Mouse (Mus musculus): ENCODE measurements around the gene Gmfg. TPM values are rescaled to one million over a fixed set of nuclear protein-coding genes. Genes with fewer than 3 reads are reported as not detected.

The Gmfg gene
- polyA plus RNA-seq (2016; fragmentation: Nextera tagmentation; extraction: Ambion mirVana) = 6.3 TPM in 2 replicates

GRCm38 (mm10) chr7:28436932-28437570, at the start of gene Gmfg:
TSS of gene Gmfg (plus strand) at chr7:28437447.
- Histone ChIP-seq H3K27ac (replicated peaks) (peak within 1 kb of the TSS; percentile 64), H3K4me1 (peaks cover 32% of the 10 kb centered on the region), H3K4me2 (replicated peaks) (peak within 1 kb of the TSS; percentile 62), H3K36me3 (0 out of 2 replicates have a peak, but pooled peaks cover 7% of the 10 kb centered on the region), H3K9me3 (no peaks in the 10 kb centered on the region), H3K9ac (replicated peaks) (peak within 1 kb of the TSS; percentile 55), H3K4me3 (peak within 1 kb of the TSS; percentile 88), H3K27me3 (no peaks in the 10 kb centered on the region)
- WGBS = 2% methylated on average over 16 of the region's 16 CpGs
- ATAC-seq (ENCODE audit: low FRiP score, low read depth) = no peak; the same call in none of the 2 replicates

GRCm38 (mm10) chr7:28390331-28390730, 46.9 kb upstream of the Gmfg start:
- H3K36me3 ChIP-seq = peaks cover 47% of the 10 kb centered on the region
- no peak overlapping the region for H3K4me3 ChIP-seq
- no peak for ATAC-seq (ENCODE audit: low FRiP score, low read depth)
- no peak overlapping the region for H3K27ac ChIP-seq (replicated peaks)
- H3K9ac ChIP-seq (replicated peaks) = no peak overlapping the region
- no peaks in the 10 kb centered on the region for H3K9me3 ChIP-seq
- no peak overlapping the region for H3K4me2 ChIP-seq (replicated peaks)
- 97% methylated on average over 3 of the region's 3 CpGs for WGBS
- no peaks in the 10 kb centered on the region for H3K27me3 ChIP-seq
- peaks cover 16% of the 10 kb centered on the region for H3K4me1 ChIP-seq

- Histone ChIP-seq H3K9me3 (no peaks in the 10 kb centered on the region), H3K36me3 (peaks cover 53% of the 10 kb centered on the region), H3K27me3 (no peaks in the 10 kb centered on the region), H3K4me2 (replicated peaks) (peak within 1 kb of the TSS; percentile 97), H3K27ac (replicated peaks) (peak within 1 kb of the TSS; percentile 80), H3K4me3 (peak within 1 kb of the TSS; percentile 94), H3K9ac (replicated peaks) (peak within 1 kb of the TSS; percentile 92), H3K4me1 (peaks cover 16% of the 10 kb centered on the region)
- WGBS = under 1% methylated on average over 58 of the region's 58 CpGs
- peak; percentile 99 for ATAC-seq (ENCODE audit: low FRiP score, low read depth)
Observed at GRCm38 (mm10) chr7:28392429-28393271, 44.6 kb upstream of the Gmfg start, which contains the start of the genes Med29 and Paf1. TSS of gene Med29 (minus strand) at chr7:28392708. TSS of gene Paf1 (plus strand) at chr7:28392951.

GRCm38 (mm10) chr7:28393272-28393951, 43.8 kb upstream of the Gmfg start:
- H3K9ac ChIP-seq (replicated peaks) = peak overlapping the region; percentile 92
- 7% methylated on average over 22 of the region's 22 CpGs for WGBS
- peak overlapping the region; percentile 80 for H3K27ac ChIP-seq (replicated peaks)
- H3K4me1 ChIP-seq = peaks cover 16% of the 10 kb centered on the region
- peak overlapping the region; percentile 97 for H3K4me2 ChIP-seq (replicated peaks)
- H3K9me3 ChIP-seq = no peaks in the 10 kb centered on the region
- ATAC-seq (ENCODE audit: low FRiP score, low read depth) = no peak
- H3K36me3 ChIP-seq = peaks cover 52% of the 10 kb centered on the region
- no peaks in the 10 kb centered on the region for H3K27me3 ChIP-seq
- peak overlapping the region; percentile 94 for H3K4me3 ChIP-seq

- no peaks in the 10 kb centered on the region for H3K9me3 ChIP-seq
- peaks cover 16% of the 10 kb centered on the region for H3K4me1 ChIP-seq
- peaks cover 51% of the 10 kb centered on the region for H3K36me3 ChIP-seq
- no peak overlapping the region for H3K4me2 ChIP-seq (replicated peaks)
- H3K27me3 ChIP-seq = no peaks in the 10 kb centered on the region
- 97% methylated on average over 4 of the region's 4 CpGs for WGBS
- H3K9ac ChIP-seq (replicated peaks) = no peak overlapping the region
- H3K4me3 ChIP-seq = no peak overlapping the region
- ATAC-seq (ENCODE audit: low FRiP score, low read depth) = no peak
- no peak overlapping the region for H3K27ac ChIP-seq (replicated peaks)
Observed at GRCm38 (mm10) chr7:28395425-28395824, 41.8 kb upstream of the Gmfg start.

- WGBS = 66% methylated on average over 3 of the region's 3 CpGs
- H3K27me3 ChIP-seq = no peaks in the 10 kb centered on the region
- peaks cover 75% of the 10 kb centered on the region for H3K36me3 ChIP-seq
- H3K27ac ChIP-seq (replicated peaks) = no peak overlapping the region
- no peak overlapping the region for H3K4me3 ChIP-seq
- H3K4me1 ChIP-seq = peaks cover 8% of the 10 kb centered on the region
- H3K9ac ChIP-seq (replicated peaks) = no peak overlapping the region
- ATAC-seq (ENCODE audit: low FRiP score, low read depth) = no peak
- H3K9me3 ChIP-seq = no peaks in the 10 kb centered on the region
- no peak overlapping the region for H3K4me2 ChIP-seq (replicated peaks)
Observed at GRCm38 (mm10) chr7:28398000-28398399, 39.2 kb upstream of the Gmfg start.

GRCm38 (mm10) chr7:28398696-28399340, 38.4 kb upstream of the Gmfg start:
- Histone ChIP-seq H3K4me2 (replicated peaks) (no peak overlapping the region), H3K36me3 (peaks cover 83% of the 10 kb centered on the region), H3K4me3 (no peak overlapping the region), H3K4me1 (peaks cover 2% of the 10 kb centered on the region), H3K9ac (replicated peaks) (no peak overlapping the region), H3K27me3 (no peaks in the 10 kb centered on the region), H3K27ac (replicated peaks) (no peak overlapping the region), H3K9me3 (no peaks in the 10 kb centered on the region)
- 91% methylated on average over 10 of the region's 10 CpGs for WGBS
- no peak for ATAC-seq (ENCODE audit: low FRiP score, low read depth)

GRCm38 (mm10) chr7:28401030-28401429, 36.2 kb upstream of the Gmfg start:
- Histone ChIP-seq H3K4me3 (no peak overlapping the region), H3K9ac (replicated peaks) (no peak overlapping the region), H3K4me1 (no peaks in the 10 kb centered on the region), H3K27me3 (no peaks in the 10 kb centered on the region), H3K4me2 (replicated peaks) (no peak overlapping the region), H3K27ac (replicated peaks) (no peak overlapping the region), H3K9me3 (no peaks in the 10 kb centered on the region), H3K36me3 (peaks cover 91% of the 10 kb centered on the region)
- no peak for ATAC-seq (ENCODE audit: low FRiP score, low read depth)
- 90% methylated on average over 1 of the region's 1 CpGs for WGBS

- H3K4me2 ChIP-seq (replicated peaks) = no peak overlapping the region
- no peaks in the 10 kb centered on the region for H3K9me3 ChIP-seq
- H3K4me3 ChIP-seq = no peak overlapping the region
- no peak for ATAC-seq (ENCODE audit: low FRiP score, low read depth)
- H3K27me3 ChIP-seq = no peaks in the 10 kb centered on the region
- H3K4me1 ChIP-seq = no peaks in the 10 kb centered on the region
- H3K27ac ChIP-seq (replicated peaks) = no peak overlapping the region
- H3K36me3 ChIP-seq = peaks cover 91% of the 10 kb centered on the region
- 83% methylated on average over 3 of the region's 3 CpGs for WGBS
- H3K9ac ChIP-seq (replicated peaks) = no peak overlapping the region
Observed at GRCm38 (mm10) chr7:28401942-28402341, 35.3 kb upstream of the Gmfg start.

GRCm38 (mm10) chr7:28410841-28411475, 26.3 kb upstream of the Gmfg start:
- Histone ChIP-seq H3K27me3 (no peaks in the 10 kb centered on the region), H3K4me3 (no peak overlapping the region), H3K9me3 (no peaks in the 10 kb centered on the region), H3K4me1 (no peaks in the 10 kb centered on the region), H3K27ac (replicated peaks) (no peak overlapping the region), H3K9ac (replicated peaks) (no peak overlapping the region), H3K36me3 (peaks cover 93% of the 10 kb centered on the region), H3K4me2 (replicated peaks) (no peak overlapping the region)
- no peak for ATAC-seq (ENCODE audit: low FRiP score, low read depth)
- 88% methylated on average over 3 of the region's 3 CpGs for WGBS

- 90% methylated on average over 4 of the region's 4 CpGs for WGBS
- Histone ChIP-seq H3K27me3 (no peaks in the 10 kb centered on the region), H3K9me3 (no peaks in the 10 kb centered on the region), H3K4me2 (replicated peaks) (no peak overlapping the region), H3K4me1 (no peaks in the 10 kb centered on the region), H3K4me3 (no peak overlapping the region), H3K27ac (replicated peaks) (no peak overlapping the region), H3K9ac (replicated peaks) (no peak overlapping the region), H3K36me3 (peaks cover 87% of the 10 kb centered on the region)
- ATAC-seq (ENCODE audit: low FRiP score, low read depth) = no peak
Observed at GRCm38 (mm10) chr7:28412826-28413225, 24.4 kb upstream of the Gmfg start.
